Mouse (Mus musculus) MEL (cell line): Measurements from ENCODE around the gene Nploc4.

Source experiments
- CTCF ChIP-seq, 3 experiments: IDR thresholded peaks in 2 of 3; conservative IDR thresholded peaks in 1 of 3; 2 replicates each; pipeline ENCODE4 v1.5.1; 2011 to 2012; ENCODE audit warnings: low read length in 3 of 3, low read depth in 2 of 3, mild to moderate bottlenecking in 2 of 3, improper control_type of control experiment in 1 of 3, inconsistent platforms in 1 of 3, mixed read lengths in 1 of 3, moderate library complexity in 1 of 3; ENCODE audit not compliant: control insufficient read depth in 1 of 3, insufficient read depth in 1 of 3, poor library complexity in 1 of 3, severe bottlenecking in 1 of 3
- EP300 ChIP-seq, 2 experiments: IDR thresholded peaks; 2 replicates each; pipeline ENCODE4 v1.6.1; 2011; ENCODE audit warnings: improper control_type of control experiment in 2 of 2, low read length in 2 of 2, low read depth in 1 of 2, mild to moderate bottlenecking in 1 of 2
- ETS1 ChIP-seq: IDR thresholded peaks from 2 replicates; pipeline ENCODE4 v1.6.1; 2012; ENCODE audit warnings: low read depth, mild to moderate bottlenecking, inconsistent platforms, low read length, improper control_type of control experiment, moderate library complexity
- GATA1 ChIP-seq: IDR thresholded peaks from 2 replicates; pipeline ENCODE4 v1.6.1; 2011; ENCODE audit warnings: low read depth, low read length, improper control_type of control experiment
- MAFK ChIP-seq: IDR thresholded peaks from 2 replicates; pipeline ENCODE4 v1.6.1; 2011; ENCODE audit warnings: low read depth, mild to moderate bottlenecking, low read length, improper control_type of control experiment, borderline replicate concordance
- POLR2A ChIP-seq, 2 experiments: IDR thresholded peaks; 2 replicates each; pipeline ENCODE4 v1.6.1; 2011 to 2012; ENCODE audit warnings: low read length in 2 of 2, mild to moderate bottlenecking in 2 of 2, control low read depth in 1 of 2, improper control_type of control experiment in 1 of 2, low read depth in 1 of 2, moderate library complexity in 1 of 2; ENCODE audit not compliant: control insufficient read depth in 1 of 2, insufficient read depth in 1 of 2, poor library complexity in 1 of 2
- USF1 ChIP-seq: IDR thresholded peaks from 2 replicates; pipeline ENCODE4 v1.6.1; 2014; ENCODE audit warnings: low read depth, mild to moderate bottlenecking, inconsistent platforms, low read length, improper control_type of control experiment, moderate library complexity

DNA sequence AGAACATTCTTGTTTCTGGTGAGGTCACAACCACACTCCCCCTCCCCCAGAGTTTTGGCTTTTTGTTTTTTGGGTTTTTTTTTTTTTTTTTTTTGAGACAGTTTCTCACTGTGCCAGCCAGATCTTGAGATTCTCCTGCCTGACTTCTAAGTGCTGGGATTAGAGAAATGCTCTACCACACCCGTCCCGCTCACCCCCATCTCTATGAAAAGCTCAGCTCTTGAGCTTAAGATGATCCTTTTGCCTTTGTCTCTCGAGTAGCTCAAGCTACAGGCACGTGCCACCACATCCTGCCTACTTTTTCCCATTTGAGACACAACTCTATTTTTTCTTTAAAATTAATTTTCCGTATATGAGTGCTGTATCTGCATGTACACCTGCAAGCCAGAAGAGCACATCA, 26.9 kb upstream of the Nploc4 start:
- TF ChIP-seq MAFK (no peak), EP300 (IDR thresholded peaks at IDR 0.05; ENCODE audit: low read depth in 1 of 2, low read length in 2 of 2) (no peak), ETS1 (no peak), USF1 (no peak), CTCF (IDR thresholded peaks at IDR 0.05 in 2 of 3, conservative IDR thresholded peaks at IDR 0.05 in 1 of 3; ENCODE audit: control insufficient read depth in 1 of 3, insufficient read depth in 1 of 3, low read depth in 2 of 3, low read length in 3 of 3, poor library complexity in 1 of 3, severe bottlenecking in 1 of 3) (no peak), POLR2A (IDR thresholded peaks at IDR 0.05; ENCODE audit: control insufficient read depth in 1 of 2, insufficient read depth in 1 of 2, low read depth in 1 of 2, low read length in 2 of 2, poor library complexity in 1 of 2) (no peak; a peak in 1 of 4 replicates), GATA1 (no peak)
